Mouse (Mus musculus): Measurements from ENCODE around the gene Sdr39u1. TPM values are rescaled to one million over a fixed set of nuclear protein-coding genes. Genes with fewer than 3 reads are reported as not detected.

The Sdr39u1 gene
- polyA plus RNA-seq, 1 experiment from 2014 or later, result 166 TPM

- H3K9me3 ChIP-seq (replicated peaks), result no peaks in the 10 kb centered on the region
Observed at GRCm38 (mm10) chr14:55883149-55883661, 16.9 kb downstream of the Sdr39u1 start.

GRCm38 (mm10) chr14:55882171-55882641 is 17.9 kb downstream of the Sdr39u1 start:
- no peaks in the 10 kb centered on the region for H3K9me3 ChIP-seq (replicated peaks)
- WGBS, result 73% methylated on average over 6 of the region's 6 CpGs
- no peak overlapping the region for H3K4me2 ChIP-seq
- no peak overlapping the region for H3K4me3 ChIP-seq (replicated peaks)
- H3K9ac ChIP-seq (replicated peaks), result no peak overlapping the region
- no peaks in the 10 kb centered on the region for H3K27me3 ChIP-seq (replicated peaks)
- H3K4me1 ChIP-seq, result peaks cover 32% of the 10 kb centered on the region
- H3K27ac ChIP-seq (replicated peaks), result no peak overlapping the region
- no peak for ATAC-seq (ENCODE audit: low FRiP score)
- peaks cover 6% of the 10 kb centered on the region for H3K36me3 ChIP-seq

More at GRCm38 (mm10) chr14:55883149-55883661, 16.9 kb downstream of the Sdr39u1 start:
- WGBS, result 95% methylated on average over 13 of the region's 13 CpGs
- no peak for ATAC-seq (ENCODE audit: low FRiP score)
- peaks cover 16% of the 10 kb centered on the region for H3K36me3 ChIP-seq
- no peak overlapping the region for H3K4me3 ChIP-seq (replicated peaks)
- no peak overlapping the region for H3K27ac ChIP-seq (replicated peaks)
- H3K27me3 ChIP-seq (replicated peaks), result no peaks in the 10 kb centered on the region
- peaks cover 32% of the 10 kb centered on the region for H3K4me1 ChIP-seq
- no peak overlapping the region for H3K9ac ChIP-seq (replicated peaks)
- H3K4me2 ChIP-seq, result no peak overlapping the region

DNA sequence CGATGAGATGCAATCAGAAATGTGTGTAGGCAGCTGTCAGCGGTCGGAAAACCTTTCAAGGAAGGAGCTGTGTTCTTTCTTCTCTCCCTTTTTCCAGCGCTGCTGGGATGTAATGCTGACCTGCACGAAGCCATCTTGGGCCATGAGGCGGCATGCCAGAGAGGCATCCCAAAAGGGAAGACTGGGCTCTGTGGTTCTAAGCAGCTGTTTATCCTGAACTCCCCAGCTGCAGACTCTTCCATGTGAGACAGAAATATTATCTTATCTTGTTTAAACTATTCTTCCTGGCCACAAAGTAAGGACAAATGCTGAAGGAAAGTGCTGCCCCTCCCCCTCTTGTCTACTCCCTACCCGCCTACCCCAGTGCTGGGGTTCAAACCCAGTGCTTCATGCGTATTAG is 19.1 kb downstream of the Sdr39u1 start:
- no peaks in the 10 kb centered on the region for H3K27me3 ChIP-seq (replicated peaks)
- no peak overlapping the region for H3K9ac ChIP-seq (replicated peaks)
- ATAC-seq (ENCODE audit: low FRiP score), result no peak
- H3K36me3 ChIP-seq, result no peaks in the 10 kb centered on the region
- WGBS, result 90% methylated on average over 8 of the region's 8 CpGs
- H3K4me2 ChIP-seq, result no peak overlapping the region
- no peak overlapping the region for H3K27ac ChIP-seq (replicated peaks)
- H3K4me1 ChIP-seq, result peaks cover 20% of the 10 kb centered on the region
- no peak overlapping the region for H3K4me3 ChIP-seq (replicated peaks)
- no peaks in the 10 kb centered on the region for H3K9me3 ChIP-seq (replicated peaks)

DNA sequence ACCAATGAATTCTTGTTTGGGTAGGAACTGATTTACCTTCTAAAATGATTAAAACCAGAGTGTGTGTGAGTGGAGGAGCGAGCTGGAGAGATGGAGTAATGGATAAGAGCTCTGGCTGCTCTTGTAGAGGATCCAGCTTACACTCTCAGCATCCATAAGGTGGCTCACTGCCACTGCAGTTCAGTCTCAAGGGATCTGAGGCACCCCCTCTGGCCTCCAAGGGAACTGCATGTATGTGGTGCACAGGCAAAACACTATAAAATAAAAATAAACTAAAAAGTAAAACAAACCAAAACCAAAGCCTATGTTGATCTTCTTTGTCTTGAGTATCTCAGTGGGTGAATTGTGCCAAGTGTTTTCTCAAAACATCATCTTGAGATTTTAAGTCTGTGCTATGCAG is 20.5 kb downstream of the Sdr39u1 start:
- H3K4me2 ChIP-seq, result no peak overlapping the region
- no peak for ATAC-seq (ENCODE audit: low FRiP score)
- H3K36me3 ChIP-seq, result no peaks in the 10 kb centered on the region
- 44% methylated on average over 1 of the region's 1 CpGs for whole genome bisulfite sequencing
- H3K27ac ChIP-seq (replicated peaks), result no peak overlapping the region
- H3K4me1 ChIP-seq, result peaks cover 12% of the 10 kb centered on the region
- H3K27me3 ChIP-seq (replicated peaks), result no peaks in the 10 kb centered on the region
- no peak overlapping the region for H3K4me3 ChIP-seq (replicated peaks)
- no peak overlapping the region for H3K9ac ChIP-seq (replicated peaks)
- H3K9me3 ChIP-seq (replicated peaks), result no peaks in the 10 kb centered on the region

DNA sequence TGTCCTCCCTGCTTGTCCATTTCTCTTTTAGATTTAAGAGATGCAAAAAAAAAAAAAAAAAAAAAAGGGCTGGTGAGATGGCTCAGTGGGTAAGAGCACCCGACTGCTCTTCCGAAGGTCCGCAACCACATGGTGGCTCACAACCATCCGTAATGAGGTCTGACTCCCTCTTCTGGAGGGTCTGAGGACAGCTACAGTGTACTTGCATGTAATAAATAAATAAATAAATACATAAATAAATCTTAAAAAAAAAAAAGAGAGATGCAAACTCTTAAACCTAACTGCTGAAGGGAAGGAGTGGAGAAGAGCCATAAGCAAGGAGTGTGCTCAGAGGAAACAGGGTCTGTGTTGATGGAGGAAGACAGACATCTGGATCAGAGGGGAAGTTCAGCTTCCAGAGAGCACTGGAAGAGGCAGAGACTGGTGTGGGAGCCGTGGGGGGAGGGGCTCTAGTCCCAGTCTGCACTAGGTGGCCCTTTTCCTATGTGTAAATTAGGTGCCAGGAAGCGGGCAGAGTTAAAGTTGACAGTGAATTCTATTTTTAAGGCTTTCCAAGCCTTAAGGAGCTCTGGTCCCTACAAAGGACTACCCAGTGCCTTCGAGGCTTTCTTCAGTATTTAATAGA is 21.7 kb downstream of the Sdr39u1 start:
- Histone ChIP-seq H3K4me1 (peaks cover 14% of the 10 kb centered on the region), H3K4me3 (replicated peaks) (no peak overlapping the region), H3K27me3 (replicated peaks) (no peaks in the 10 kb centered on the region), H3K9me3 (replicated peaks) (no peaks in the 10 kb centered on the region), H3K4me2 (no peak overlapping the region), H3K27ac (replicated peaks) (no peak overlapping the region), H3K36me3 (no peaks in the 10 kb centered on the region), H3K9ac (replicated peaks) (no peak overlapping the region)
- no peak for ATAC-seq (ENCODE audit: low FRiP score)
- 24% methylated on average over 7 of the region's 7 CpGs for WGBS

DNA sequence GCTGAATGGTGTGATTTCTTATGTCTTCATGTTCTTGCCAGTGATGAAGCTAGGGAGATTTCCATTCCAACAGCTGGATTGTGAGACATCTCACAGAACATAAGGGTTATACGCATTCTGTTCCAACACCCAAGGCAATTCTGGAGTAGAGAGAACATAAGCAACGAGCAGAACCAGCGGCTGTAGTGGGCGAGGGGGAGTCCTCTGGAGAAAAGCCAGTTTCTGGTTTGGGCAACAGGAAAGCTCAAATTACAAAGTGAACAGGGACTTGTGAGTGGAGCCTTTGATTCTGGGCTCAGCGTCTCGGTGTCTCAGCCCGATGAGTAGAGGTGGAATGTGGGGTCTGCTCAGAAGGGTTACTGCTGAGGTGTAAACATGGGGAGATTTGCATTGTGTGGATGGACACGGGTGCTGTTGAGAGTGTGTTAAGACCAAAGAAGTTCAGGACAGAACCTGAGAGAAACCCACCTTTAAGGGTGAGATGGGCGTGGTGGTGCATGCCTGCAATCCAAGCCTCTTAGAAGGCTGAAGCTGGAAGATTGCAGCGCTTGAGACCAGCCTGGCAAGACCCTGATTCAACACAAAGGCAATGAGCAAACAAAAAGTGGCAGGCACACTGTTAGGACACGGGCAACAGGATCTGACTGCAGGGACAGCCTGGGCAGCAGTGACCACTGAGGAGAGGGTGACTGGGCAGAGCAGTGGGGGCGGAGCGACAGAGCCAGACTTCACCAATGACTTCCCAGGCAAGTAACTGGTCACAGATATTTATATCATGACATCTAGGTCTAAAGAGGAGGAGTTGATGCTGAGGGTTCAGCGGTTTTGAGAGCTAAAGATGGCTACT is 22.4 kb downstream of the Sdr39u1 start:
- no peak for ATAC-seq (ENCODE audit: low FRiP score)
- 34% methylated on average over 14 of the region's 14 CpGs for WGBS
- H3K4me2 ChIP-seq, result no peak overlapping the region

DNA sequence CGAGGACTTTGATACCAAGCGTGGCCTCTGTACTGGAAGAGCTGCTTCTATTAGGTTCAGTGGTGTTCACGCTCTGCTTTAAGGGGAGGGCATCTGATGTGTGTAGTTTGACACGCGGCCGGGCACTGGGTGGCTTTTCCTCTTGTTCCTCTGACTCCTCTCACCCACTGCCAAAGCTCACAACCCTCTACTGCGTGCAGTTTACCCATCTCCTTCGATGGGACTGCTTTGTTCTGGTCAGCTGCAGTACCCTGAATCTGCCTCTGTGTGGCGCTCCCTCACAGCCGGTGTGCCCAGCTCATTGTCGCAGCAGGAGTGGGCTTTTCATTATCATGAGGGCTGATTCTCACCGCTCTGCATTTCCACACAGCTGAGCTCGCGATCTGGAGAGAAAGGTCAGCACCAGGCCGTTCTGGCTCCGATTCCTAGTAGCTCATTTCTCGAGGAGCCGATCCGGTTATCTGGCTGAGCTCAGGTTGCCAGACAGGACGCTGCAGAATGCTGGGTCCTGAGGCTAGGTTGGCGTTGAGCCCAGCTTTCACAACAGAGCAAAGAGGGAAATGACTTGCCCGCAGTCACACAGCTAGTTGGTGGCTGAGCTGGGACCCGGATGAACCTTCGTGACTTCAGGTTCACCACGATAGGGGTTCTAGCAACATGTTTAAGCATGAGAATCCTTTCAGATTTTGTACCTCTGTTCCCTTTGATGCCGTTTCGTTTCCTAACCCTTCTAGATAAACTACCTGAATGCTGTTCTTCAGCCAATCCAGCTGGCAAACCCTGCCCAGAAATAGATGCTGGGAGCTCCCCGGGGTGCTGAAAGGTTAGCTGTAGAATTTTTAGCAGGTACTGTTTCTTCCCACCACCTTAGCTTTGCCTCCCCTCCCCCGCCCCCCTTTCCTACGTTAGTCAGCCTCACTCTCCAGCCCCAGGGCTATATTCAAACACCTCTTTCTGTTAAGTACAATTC is 26.1 kb downstream of the Sdr39u1 start:
- Histone ChIP-seq H3K9me3 (replicated peaks) (no peaks in the 10 kb centered on the region), H3K9ac (replicated peaks) (peak overlapping the region; percentile 9; the same call in 1 of the 2 replicates), H3K4me1 (peaks cover 18% of the 10 kb centered on the region), H3K27ac (replicated peaks) (peak overlapping the region; percentile 60), H3K4me3 (replicated peaks) (peak overlapping the region; percentile 21), H3K27me3 (replicated peaks) (no peaks in the 10 kb centered on the region), H3K36me3 (peaks cover 35% of the 10 kb centered on the region), H3K4me2 (peak overlapping the region; percentile 46)
- ATAC-seq (ENCODE audit: low FRiP score), result peak; percentile 73; the same call in 1 of the 2 replicates
- WGBS, result 17% methylated on average over 30 of the region's 30 CpGs

More for the DNA sequence above, 22.4 kb downstream of the Sdr39u1 start:
- Histone ChIP-seq H3K9me3 (replicated peaks) (no peaks in the 10 kb centered on the region), H3K4me1 (peaks cover 18% of the 10 kb centered on the region), H3K9ac (replicated peaks) (no peak overlapping the region), H3K4me3 (replicated peaks) (no peak overlapping the region), H3K27me3 (replicated peaks) (no peaks in the 10 kb centered on the region), H3K36me3 (no peaks in the 10 kb centered on the region; the same call in 1 of the 2 replicates), H3K27ac (replicated peaks) (no peak overlapping the region)

DNA sequence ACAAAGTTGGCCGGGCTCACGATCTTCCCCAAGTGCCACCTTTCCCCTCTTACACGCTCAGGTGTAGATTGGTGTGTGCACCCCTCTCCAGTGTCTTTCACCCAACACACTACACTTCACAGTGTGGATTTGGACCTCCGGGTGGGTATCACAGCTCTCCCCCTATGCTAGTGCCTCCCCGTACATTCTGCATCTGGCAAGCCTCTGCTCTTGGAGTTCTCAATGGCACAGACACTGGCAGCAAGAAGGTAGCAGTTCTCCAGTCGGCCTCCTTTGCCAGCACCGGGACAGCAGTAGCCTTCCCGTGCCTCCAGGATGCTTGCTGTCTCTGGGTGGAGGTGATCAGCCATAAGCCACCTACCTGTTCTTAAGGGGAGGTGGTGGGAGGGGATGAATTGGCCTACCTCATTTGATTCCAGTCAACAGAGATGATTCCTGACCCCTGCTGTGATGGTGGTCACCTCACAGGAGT is 26.8 kb downstream of the Sdr39u1 start:
- Histone ChIP-seq H3K4me2 (peak overlapping the region; percentile 46), H3K4me3 (replicated peaks) (no peak overlapping the region), H3K36me3 (peaks cover 42% of the 10 kb centered on the region), H3K4me1 (peaks cover 18% of the 10 kb centered on the region), H3K9me3 (replicated peaks) (no peaks in the 10 kb centered on the region), H3K27ac (replicated peaks) (no peak overlapping the region), H3K9ac (replicated peaks) (peak overlapping the region; percentile 9; the same call in 1 of the 2 replicates), H3K27me3 (replicated peaks) (no peaks in the 10 kb centered on the region)
- peak; percentile 18; the same call in 1 of the 2 replicates for ATAC-seq (ENCODE audit: low FRiP score)
- WGBS, result 91% methylated on average over 8 of the region's 8 CpGs

DNA sequence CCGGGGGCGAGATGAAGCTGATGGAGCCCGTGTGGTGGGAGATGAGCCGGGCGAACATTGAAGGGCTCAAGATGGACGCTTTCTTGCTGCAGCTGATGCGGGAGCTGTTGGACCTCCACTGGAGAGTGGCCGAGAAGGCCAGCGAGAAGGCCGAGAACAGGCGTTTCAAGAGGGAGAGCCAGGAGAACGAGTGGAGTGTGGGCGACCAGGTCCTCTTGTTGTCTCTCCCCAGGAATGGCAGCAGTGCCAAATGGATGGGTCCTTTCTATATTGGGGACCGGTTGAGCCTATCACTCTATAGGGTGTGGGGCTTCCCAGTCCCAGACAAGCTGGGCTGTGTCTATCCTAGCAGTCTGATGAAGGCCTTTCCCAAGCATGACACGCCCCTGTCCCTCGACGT is 27.5 kb downstream of the Sdr39u1 start:
- H3K9ac ChIP-seq (replicated peaks), result no peak overlapping the region
- H3K4me1 ChIP-seq, result peaks cover 14% of the 10 kb centered on the region
- no peak overlapping the region for H3K4me3 ChIP-seq (replicated peaks)
- peaks cover 49% of the 10 kb centered on the region for H3K36me3 ChIP-seq
- ATAC-seq (ENCODE audit: low FRiP score), result no peak
- H3K9me3 ChIP-seq (replicated peaks), result no peaks in the 10 kb centered on the region
- 94% methylated on average over 17 of the region's 17 CpGs for WGBS
- no peak overlapping the region for H3K27ac ChIP-seq (replicated peaks)
- H3K27me3 ChIP-seq (replicated peaks), result no peaks in the 10 kb centered on the region
- no peak overlapping the region for H3K4me2 ChIP-seq

DNA sequence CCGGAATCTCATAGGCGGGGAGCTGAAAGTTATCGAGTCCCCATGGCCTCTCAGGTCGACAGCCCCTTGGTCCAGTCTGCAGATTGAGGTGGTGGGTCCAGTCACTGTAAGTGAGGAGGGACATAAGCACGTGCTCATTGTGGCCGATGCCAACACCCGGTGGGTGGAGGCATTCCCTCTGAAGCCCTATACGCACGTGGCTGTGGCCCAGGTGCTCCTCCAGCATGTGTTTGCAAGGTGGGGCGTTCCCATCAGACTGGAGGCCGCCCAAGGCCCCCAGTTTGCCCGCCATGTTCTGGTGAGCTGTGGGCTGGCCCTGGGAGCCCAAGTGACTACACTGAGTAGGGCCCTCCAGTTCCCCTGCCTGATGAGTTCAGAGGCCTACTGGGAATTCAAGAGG is 28.1 kb downstream of the Sdr39u1 start:
- H3K9me3 ChIP-seq (replicated peaks), result no peaks in the 10 kb centered on the region
- ATAC-seq (ENCODE audit: low FRiP score), result no peak
- peaks cover 14% of the 10 kb centered on the region for H3K4me1 ChIP-seq
- no peak overlapping the region for H3K4me2 ChIP-seq
- no peak overlapping the region for H3K27ac ChIP-seq (replicated peaks)
- no peak overlapping the region for H3K9ac ChIP-seq (replicated peaks)
- no peaks in the 10 kb centered on the region for H3K27me3 ChIP-seq (replicated peaks)
- 96% methylated on average over 12 of the region's 12 CpGs for WGBS
- peaks cover 50% of the 10 kb centered on the region for H3K36me3 ChIP-seq
- H3K4me3 ChIP-seq (replicated peaks), result no peak overlapping the region

DNA sequence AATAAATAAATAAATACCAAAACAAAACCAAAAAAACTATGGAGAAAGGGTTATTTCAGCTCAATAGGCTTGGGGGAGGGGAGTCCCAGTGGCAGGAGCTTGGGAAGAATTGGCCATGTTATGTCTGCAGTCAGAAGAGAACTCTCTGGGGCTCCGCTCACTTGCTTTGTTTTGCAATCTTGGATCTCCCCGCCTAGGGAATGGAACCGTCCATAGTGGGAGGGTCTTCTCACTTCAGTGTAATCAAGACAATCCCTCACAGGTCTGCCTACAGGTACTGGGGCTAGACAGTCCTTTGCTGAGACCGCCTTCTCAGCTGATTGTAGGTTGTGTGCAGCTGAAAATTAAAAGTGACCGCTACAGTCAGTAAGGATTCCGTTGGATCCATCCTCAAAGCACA is 30.6 kb downstream of the Sdr39u1 start:
- H3K4me3 ChIP-seq (replicated peaks), result no peak overlapping the region
- no peak for ATAC-seq (ENCODE audit: low FRiP score)
- peaks cover 75% of the 10 kb centered on the region for H3K36me3 ChIP-seq
- no peaks in the 10 kb centered on the region for H3K9me3 ChIP-seq (replicated peaks)
- no peak overlapping the region for H3K27ac ChIP-seq (replicated peaks)
- H3K9ac ChIP-seq (replicated peaks), result no peak overlapping the region
- H3K4me1 ChIP-seq, result peaks cover 14% of the 10 kb centered on the region
- no peaks in the 10 kb centered on the region for H3K27me3 ChIP-seq (replicated peaks)
- H3K4me2 ChIP-seq, result no peak overlapping the region
- whole genome bisulfite sequencing, result 98% methylated on average over 6 of the region's 6 CpGs
